In the genomic region with DNA sequence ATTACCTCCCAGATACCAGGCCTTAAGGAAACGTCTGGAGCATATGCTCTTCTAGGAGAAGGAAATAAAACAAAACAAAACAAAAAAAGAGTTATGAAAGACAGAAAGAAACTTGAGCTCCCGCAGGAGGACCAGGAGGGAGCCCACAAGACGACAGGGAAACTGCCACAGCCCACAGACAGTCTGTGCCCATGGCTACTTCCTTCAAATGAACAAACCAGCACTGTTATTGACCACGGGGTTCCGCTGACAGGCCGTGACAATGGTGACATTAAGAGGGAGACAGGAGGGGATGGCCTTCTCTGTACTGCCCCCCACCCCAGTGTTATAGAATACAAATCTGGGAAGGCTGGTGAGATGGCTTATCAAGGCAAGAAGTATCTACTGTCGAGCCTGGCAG, we compare ENCODE assay signal across 20 mouse cellular contexts.
"Had no signal": no experiment of that assay in that cellular context is flagged by ENCODE, and none has a peak within 500 bp of the region (broad histone marks: within the 10 kb centered on the region; RNA-seq: fewer than 3 reads in every experiment).

No protein-coding gene starts in this region.

- H3K36me3 ChIP-seq: midbrain, embryonic 12.5 days; midbrain, embryonic 15.5 days; neural tube, embryonic 12.5 days; neural tube, embryonic 15.5 days; stomach, embryonic 15.5 days had no signal

- H3K9me3 ChIP-seq: midbrain, embryonic 12.5 days; midbrain, embryonic 15.5 days; neural tube, embryonic 12.5 days; neural tube, embryonic 15.5 days; stomach, embryonic 15.5 days had no signal

- ATAC-seq: intestine, embryonic 16.5 days; midbrain, embryonic 15.5 days had no signal

- H3K27me3 ChIP-seq: midbrain, embryonic 12.5 days; midbrain, embryonic 15.5 days; neural tube, embryonic 12.5 days; neural tube, embryonic 15.5 days; stomach, embryonic 15.5 days had no signal

- H3K4me3 ChIP-seq: left cerebral cortex, adult 2 months; midbrain, embryonic 12.5 days; midbrain, embryonic 15.5 days; neural tube, embryonic 12.5 days; neural tube, embryonic 15.5 days; stomach, embryonic 15.5 days had no signal

- H3K27ac ChIP-seq: left cerebral cortex, adult 2 months; liver, embryonic 14.5 days; midbrain, embryonic 12.5 days; midbrain, embryonic 15.5 days; neural tube, embryonic 12.5 days; neural tube, embryonic 15.5 days; stomach, embryonic 15.5 days had no signal

- DNase-seq: kidney, adult 18-20 months; kidney, adult 9 months; kidney, postnatal 14 days; kidney, postnatal 4 days; layer of hippocampus, postnatal 36 days; lung, adult 2 months; lung, postnatal 14 days; lung, postnatal 4 days; retina, postnatal 1 day; right cerebral cortex, postnatal 25 days; spleen, adult 18-20 months; thymus, postnatal 25 days had no signal

- H3K4me2 ChIP-seq: midbrain, embryonic 12.5 days; midbrain, embryonic 15.5 days; neural tube, embryonic 12.5 days; neural tube, embryonic 15.5 days; stomach, embryonic 15.5 days had no signal

- H3K9ac ChIP-seq: liver, embryonic 14.5 days; midbrain, embryonic 12.5 days; midbrain, embryonic 15.5 days; neural tube, embryonic 12.5 days; neural tube, embryonic 15.5 days; stomach, embryonic 15.5 days had no signal
